Mouse (Mus musculus): ENCODE data around the gene Tpx2. TPM values are rescaled to one million over a fixed set of nuclear protein-coding genes. Genes with fewer than 3 reads are reported as not detected.

Tpx2 gene
- polyA plus RNA-seq, 1 experiment from 2014 or later, result 162 TPM

- H3K27me3 ChIP-seq (ENCODE audit: poor library complexity, severe bottlenecking), result no peaks in the 10 kb centered on the region
- DNase-seq (ENCODE audit: extremely low spot score, low spot score), result no peak
- H3K9me3 ChIP-seq, result no peaks in the 10 kb centered on the region
- peaks cover 63% of the 10 kb centered on the region for H3K36me3 ChIP-seq (replicated peaks)
- H3K4me3 ChIP-seq, result no peak overlapping the region
- 90% methylated on average over 3 of the region's 3 CpGs for WGBS
- H3K27ac ChIP-seq, result no peak overlapping the region
- peaks cover 7% of the 10 kb centered on the region for H3K4me1 ChIP-seq
Observed at GRCm38 (mm10) chr2:152896926-152897325, 49.2 kb downstream of the Tpx2 start.

- H3K9me3 ChIP-seq, result no peaks in the 10 kb centered on the region
- 74% methylated on average over 6 of the region's 6 CpGs for WGBS
- no peak overlapping the region for H3K4me3 ChIP-seq
- H3K4me1 ChIP-seq, result peaks cover 22% of the 10 kb centered on the region
- H3K36me3 ChIP-seq (replicated peaks), result peaks cover 42% of the 10 kb centered on the region
- no peak for DNase-seq (ENCODE audit: extremely low spot score, low spot score)
- H3K27ac ChIP-seq, result no peak overlapping the region
- H3K27me3 ChIP-seq (ENCODE audit: poor library complexity, severe bottlenecking), result no peaks in the 10 kb centered on the region
Observed at GRCm38 (mm10) chr2:152899011-152899410, 51.2 kb downstream of the Tpx2 start.

GRCm38 (mm10) chr2:152901296-152901695, 53.5 kb downstream of the Tpx2 start:
- 91% methylated on average over 15 of the region's 15 CpGs for WGBS
- peaks cover 40% of the 10 kb centered on the region for H3K4me1 ChIP-seq
- H3K27ac ChIP-seq, result no peak overlapping the region
- no peak for DNase-seq (ENCODE audit: extremely low spot score, low spot score)
- H3K27me3 ChIP-seq (ENCODE audit: poor library complexity, severe bottlenecking), result 0 out of 2 replicates have a peak, but pooled peaks cover 6% of the 10 kb centered on the region
- H3K9me3 ChIP-seq, result no peaks in the 10 kb centered on the region
- peaks cover 19% of the 10 kb centered on the region for H3K36me3 ChIP-seq (replicated peaks)
- no peak overlapping the region for H3K4me3 ChIP-seq

- 0 out of 2 replicates have a peak, but pooled peaks cover 6% of the 10 kb centered on the region for H3K27me3 ChIP-seq (ENCODE audit: poor library complexity, severe bottlenecking)
- H3K4me3 ChIP-seq, result no peak overlapping the region
- WGBS, result 35% methylated on average over 3 of the region's 3 CpGs
- H3K9me3 ChIP-seq, result no peaks in the 10 kb centered on the region
- H3K27ac ChIP-seq, result peak overlapping the region; percentile 51; the same call in 1 of the 2 replicates
- DNase-seq (ENCODE audit: extremely low spot score, low spot score), result no peak
- peaks cover 10% of the 10 kb centered on the region; the same call in 1 of the 2 replicates for H3K36me3 ChIP-seq (replicated peaks)
- H3K4me1 ChIP-seq, result peaks cover 54% of the 10 kb centered on the region
Observed at GRCm38 (mm10) chr2:152902658-152903057, 54.9 kb downstream of the Tpx2 start.

GRCm38 (mm10) chr2:152903586-152903985, 55.8 kb downstream of the Tpx2 start:
- Histone ChIP-seq H3K4me1 (peaks cover 55% of the 10 kb centered on the region), H3K4me3 (no peak overlapping the region), H3K36me3 (replicated peaks) (peaks cover 7% of the 10 kb centered on the region; the same call in 1 of the 2 replicates), H3K27ac (no peak overlapping the region), H3K9me3 (no peaks in the 10 kb centered on the region), H3K27me3 (ENCODE audit: poor library complexity, severe bottlenecking) (0 out of 2 replicates have a peak, but pooled peaks cover 6% of the 10 kb centered on the region)
- no peak for DNase-seq (ENCODE audit: extremely low spot score, low spot score)
- 84% methylated on average over 4 of the region's 4 CpGs for WGBS

GRCm38 (mm10) chr2:152904127-152904643, 56.4 kb downstream of the Tpx2 start:
- no peak overlapping the region for H3K4me3 ChIP-seq
- H3K36me3 ChIP-seq (replicated peaks), result peaks cover 2% of the 10 kb centered on the region; the same call in 1 of the 2 replicates
- 71% methylated on average over 5 of the region's 5 CpGs for WGBS
- H3K27ac ChIP-seq, result no peak overlapping the region
- H3K27me3 ChIP-seq (ENCODE audit: poor library complexity, severe bottlenecking), result 0 out of 2 replicates have a peak, but pooled peaks cover 6% of the 10 kb centered on the region
- no peak for DNase-seq (ENCODE audit: extremely low spot score, low spot score)
- peaks cover 55% of the 10 kb centered on the region for H3K4me1 ChIP-seq
- H3K9me3 ChIP-seq, result no peaks in the 10 kb centered on the region

GRCm38 (mm10) chr2:152905036-152905829, 57.5 kb downstream of the Tpx2 start:
- H3K27ac ChIP-seq, result no peak overlapping the region
- H3K4me3 ChIP-seq, result no peak overlapping the region
- H3K9me3 ChIP-seq, result no peaks in the 10 kb centered on the region
- H3K36me3 ChIP-seq (replicated peaks), result no peaks in the 10 kb centered on the region
- 75% methylated on average over 11 of the region's 11 CpGs for whole genome bisulfite sequencing
- DNase-seq (ENCODE audit: extremely low spot score, low spot score), result no peak
- peaks cover 55% of the 10 kb centered on the region for H3K4me1 ChIP-seq
- H3K27me3 ChIP-seq (ENCODE audit: poor library complexity, severe bottlenecking), result peaks cover 7% of the 10 kb centered on the region

GRCm38 (mm10) chr2:152906274-152907037, 58.7 kb downstream of the Tpx2 start:
- 65% methylated on average over 9 of the region's 9 CpGs for WGBS
- Histone ChIP-seq H3K27ac (no peak overlapping the region), H3K36me3 (replicated peaks) (no peaks in the 10 kb centered on the region), H3K4me3 (no peak overlapping the region), H3K4me1 (peaks cover 60% of the 10 kb centered on the region), H3K9me3 (no peaks in the 10 kb centered on the region), H3K27me3 (ENCODE audit: poor library complexity, severe bottlenecking) (peaks cover 19% of the 10 kb centered on the region)
- DNase-seq (ENCODE audit: extremely low spot score, low spot score), result no peak

GRCm38 (mm10) chr2:152907114-152907943, 59.6 kb downstream of the Tpx2 start:
- peaks cover 51% of the 10 kb centered on the region for H3K4me1 ChIP-seq
- no peaks in the 10 kb centered on the region for H3K36me3 ChIP-seq (replicated peaks)
- no peak for DNase-seq (ENCODE audit: extremely low spot score, low spot score)
- no peaks in the 10 kb centered on the region for H3K9me3 ChIP-seq
- no peak overlapping the region for H3K4me3 ChIP-seq
- H3K27ac ChIP-seq, result peak overlapping the region; percentile 40; the same call in 1 of the 2 replicates
- peaks cover 28% of the 10 kb centered on the region for H3K27me3 ChIP-seq (ENCODE audit: poor library complexity, severe bottlenecking)
- 60% methylated on average over 14 of the region's 14 CpGs for WGBS

- Histone ChIP-seq H3K27ac (no peak overlapping the region), H3K4me3 (no peak overlapping the region), H3K36me3 (replicated peaks) (no peaks in the 10 kb centered on the region), H3K27me3 (ENCODE audit: poor library complexity, severe bottlenecking) (peaks cover 50% of the 10 kb centered on the region), H3K9me3 (no peaks in the 10 kb centered on the region), H3K4me1 (peaks cover 46% of the 10 kb centered on the region)
- no peak for DNase-seq (ENCODE audit: extremely low spot score, low spot score)
- 89% methylated on average over 6 of the region's 6 CpGs for WGBS
Observed at GRCm38 (mm10) chr2:152909848-152910247, 62.1 kb downstream of the Tpx2 start.

- H3K4me1 ChIP-seq, result peaks cover 40% of the 10 kb centered on the region
- no peak within 1 kb of the TSS for H3K27ac ChIP-seq
- no peak within 1 kb of the TSS for H3K4me3 ChIP-seq
- no peaks in the 10 kb centered on the region for H3K9me3 ChIP-seq
- DNase-seq (ENCODE audit: extremely low spot score, low spot score), result no peak
- no peaks in the 10 kb centered on the region for H3K36me3 ChIP-seq (replicated peaks)
- peaks cover 57% of the 10 kb centered on the region for H3K27me3 ChIP-seq (ENCODE audit: poor library complexity, severe bottlenecking)
- WGBS, result 24% methylated on average over 12 of the region's 12 CpGs
Observed at GRCm38 (mm10) chr2:152911031-152911430, 63.3 kb downstream of the Tpx2 start, which contains the start of gene Mylk2. Mylk2 (plus strand) TSS chr2:152911352.

GRCm38 (mm10) chr2:152911432-152911831, 63.7 kb downstream of the Tpx2 start:
- WGBS, result 31% methylated on average over 6 of the region's 6 CpGs

More at GRCm38 (mm10) chr2:152911432-152911831, 63.7 kb downstream of the Tpx2 start:
- no peak overlapping the region for H3K4me3 ChIP-seq
- no peak for DNase-seq (ENCODE audit: extremely low spot score, low spot score)
- no peak overlapping the region for H3K27ac ChIP-seq
- H3K27me3 ChIP-seq (ENCODE audit: poor library complexity, severe bottlenecking), result peaks cover 61% of the 10 kb centered on the region
- no peaks in the 10 kb centered on the region for H3K9me3 ChIP-seq
- H3K4me1 ChIP-seq, result peaks cover 38% of the 10 kb centered on the region
- no peaks in the 10 kb centered on the region for H3K36me3 ChIP-seq (replicated peaks)
